Mouse (Mus musculus): ENCODE measurements around the gene Efcab12.

DNA sequence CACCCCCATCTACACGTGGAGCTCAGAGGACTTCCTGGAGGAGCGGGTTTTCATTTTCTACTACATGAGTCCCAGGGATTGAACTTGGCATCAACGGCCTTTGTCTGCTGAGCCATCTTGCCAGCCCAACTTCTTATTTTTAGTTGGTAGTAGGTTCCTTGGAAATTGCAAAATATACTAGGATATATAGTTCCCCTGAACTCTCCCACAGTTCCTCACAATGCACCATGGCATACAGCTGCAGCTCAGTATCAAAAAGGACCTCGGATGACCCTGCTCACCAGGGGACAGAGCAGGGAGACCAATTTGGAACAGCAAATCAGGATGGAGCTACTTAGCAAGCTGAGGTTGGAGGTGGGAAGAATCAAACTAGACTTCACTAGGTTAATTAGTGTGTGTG lies 23.2 kb downstream of the Efcab12 start:
- TF ChIP-seq POLR2A (IDR thresholded peaks at IDR 0.05; ENCODE audit: extremely low read depth, insufficient read depth, low read length) (no peak), CTCF (IDR thresholded peaks at IDR 0.05; ENCODE audit: low read depth, low read length) (no peak)

Data from liver, adult 2 months (tissue).